Mouse (Mus musculus) stomach, embryonic 14.5 days (tissue): ENCODE measurements around the gene Ccdc121. TPM values are rescaled to one million over a fixed set of nuclear protein-coding genes. Genes with fewer than 3 reads are reported as not detected.

Source experiments
- ATAC-seq: fragments of 200-750 bp; cut with Nextera tagmentation; 2 replicates; pipeline ENCODE4 v1.8.0; 2017; ENCODE audit warnings: low read depth, moderate TSS enrichment; ENCODE audit not compliant: insufficient number of reproducible peaks, insufficient read depth, low FRiP score
- H3K27ac ChIP-seq: fragments of 300-500 bp; sonication (generic); 2 replicates; pipeline ENCODE4 v1.5.1; 2014; ENCODE audit warnings: mild to moderate bottlenecking, low read length, moderate library complexity, mixed read lengths
- H3K27me3 ChIP-seq: fragments of 300-500 bp; sonication (generic); 2 replicates; pipeline ENCODE4 v1.6.1; 2014; ENCODE audit warnings: low read length, control low read depth, mixed read lengths; ENCODE audit not compliant: control insufficient read depth, insufficient read depth
- H3K36me3 ChIP-seq: fragments of 300-500 bp; sonication (generic); 2 replicates; pipeline ENCODE4 v1.6.1; 2014; ENCODE audit warnings: mild to moderate bottlenecking, control low read depth, low read length, moderate library complexity, mixed read lengths; ENCODE audit not compliant: control insufficient read depth, insufficient read depth
- H3K4me1 ChIP-seq: fragments of 300-500 bp; sonication (generic); 2 replicates; pipeline ENCODE4 v1.6.1; 2014; ENCODE audit warnings: low read length, control low read depth, mixed read lengths; ENCODE audit not compliant: control insufficient read depth, insufficient read depth
- H3K4me2 ChIP-seq: fragments of 300-500 bp; sonication (generic); replicated peaks from 2 replicates; pipeline ENCODE4 v1.6.1; 2014; ENCODE audit warnings: low read depth, low read length, control low read depth
- H3K4me3 ChIP-seq: fragments of 300-500 bp; sonication (generic); 2 replicates; pipeline ENCODE4 v1.5.1; 2014; ENCODE audit warnings: low read depth, low read length, control low read depth
- H3K9ac ChIP-seq: fragments of 300-500 bp; sonication (generic); replicated peaks from 2 replicates; pipeline ENCODE4 v1.6.1; 2014; ENCODE audit warnings: low read depth, mild to moderate bottlenecking, control low read depth, low read length, moderate library complexity, mixed read lengths
- H3K9me3 ChIP-seq: fragments of 300-500 bp; sonication (generic); 2 replicates; pipeline ENCODE4 v1.6.1; 2016; ENCODE audit warnings: low read depth, low read length, control low read depth; ENCODE audit not compliant: control insufficient read depth
- WGBS: fragments of 180-500 bp; shearing (Covaris S2); extraction: QIAGEN DNeasy Blood & Tissue Kit; methylation state at CpG from one replicate; pipeline ENCODE4 v1.1.7; 2014; 5-methylcytosine and 5-hydroxymethylcytosine counted together
- polyA plus RNA-seq: library from polyadenylated mRNA; unstranded; fragments of >200 nt; fragmentation: Nextera tagmentation; extraction: Ambion mirVana; gene quantifications from 2 replicates; pipeline ENCODE4 v1.2.1, GENCODE M21; 2014

Ccdc121 gene
- polyA plus RNA-seq, 1 experiment from 2014 or later, result not detected

GRCm38 (mm10) chr1:181476557-181476956, 34.7 kb downstream of the Ccdc121 start:
- no peaks in the 10 kb centered on the region for H3K4me1 ChIP-seq
- no peaks in the 10 kb centered on the region for H3K36me3 ChIP-seq
- H3K4me3 ChIP-seq, result no peak overlapping the region
- WGBS, result 53% methylated on average over 6 of the region's 6 CpGs
- no peak for ATAC-seq
- H3K27me3 ChIP-seq, result no peaks in the 10 kb centered on the region
- no peak overlapping the region for H3K9ac ChIP-seq
- no peak overlapping the region for H3K27ac ChIP-seq
- H3K4me2 ChIP-seq, result no peak overlapping the region
- no peaks in the 10 kb centered on the region; the same call in 1 of the 2 replicates for H3K9me3 ChIP-seq

DNA sequence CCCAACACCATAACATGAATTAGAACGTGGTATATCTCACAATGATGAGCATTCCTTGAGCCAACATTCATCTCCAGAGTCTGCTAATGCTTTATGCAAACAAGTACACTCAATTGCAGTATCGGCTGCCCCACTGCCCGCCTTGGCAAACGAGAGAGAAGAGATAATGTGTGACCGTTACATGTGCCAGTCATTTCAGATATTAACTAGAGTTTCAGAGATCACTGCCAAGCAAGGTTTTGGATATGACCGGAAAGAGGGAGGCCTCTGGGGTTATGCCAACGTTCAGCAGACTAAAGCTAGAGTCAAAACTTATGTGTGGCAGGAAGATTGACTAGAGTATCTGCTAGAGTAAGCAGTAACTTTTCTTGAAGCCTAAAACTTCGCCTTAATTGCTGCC, 35.1 kb downstream of the Ccdc121 start:
- peaks cover 4% of the 10 kb centered on the region; the same call in 1 of the 2 replicates for H3K9me3 ChIP-seq
- H3K4me1 ChIP-seq, result no peaks in the 10 kb centered on the region
- no peaks in the 10 kb centered on the region for H3K27me3 ChIP-seq
- H3K4me2 ChIP-seq, result no peak overlapping the region
- no peak for ATAC-seq
- no peak overlapping the region for H3K4me3 ChIP-seq
- no peak overlapping the region for H3K9ac ChIP-seq
- 60% methylated on average over 8 of the region's 8 CpGs for WGBS
- no peak overlapping the region for H3K27ac ChIP-seq
- no peaks in the 10 kb centered on the region for H3K36me3 ChIP-seq

DNA sequence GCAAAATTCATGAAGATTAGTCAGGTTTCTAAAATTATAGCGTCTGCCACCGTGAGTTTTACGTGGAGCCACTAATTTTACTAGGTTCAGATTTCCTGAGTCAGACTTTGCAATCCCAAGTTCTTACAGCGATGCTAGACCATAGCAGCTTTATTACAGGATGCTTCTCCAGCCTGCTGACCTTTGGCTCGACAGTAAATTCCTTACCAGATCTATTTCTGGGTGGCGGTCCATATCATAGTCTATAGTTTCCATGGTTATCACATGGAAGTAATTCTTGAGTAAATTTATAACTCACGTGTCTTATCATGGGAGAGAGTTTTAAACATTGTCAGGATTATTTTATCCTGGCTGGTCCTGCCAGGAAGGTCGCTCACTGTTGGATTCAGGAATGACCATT, 41.8 kb downstream of the Ccdc121 start:
- Histone ChIP-seq H3K9me3 (peaks cover 4% of the 10 kb centered on the region; the same call in 1 of the 2 replicates), H3K27ac (no peak overlapping the region), H3K4me1 (peaks cover 6% of the 10 kb centered on the region; the same call in 1 of the 2 replicates), H3K36me3 (no peaks in the 10 kb centered on the region), H3K4me2 (no peak overlapping the region), H3K9ac (no peak overlapping the region), H3K27me3 (no peaks in the 10 kb centered on the region), H3K4me3 (no peak overlapping the region)
- no peak for ATAC-seq
- WGBS, result 70% methylated on average over 8 of the region's 8 CpGs

DNA sequence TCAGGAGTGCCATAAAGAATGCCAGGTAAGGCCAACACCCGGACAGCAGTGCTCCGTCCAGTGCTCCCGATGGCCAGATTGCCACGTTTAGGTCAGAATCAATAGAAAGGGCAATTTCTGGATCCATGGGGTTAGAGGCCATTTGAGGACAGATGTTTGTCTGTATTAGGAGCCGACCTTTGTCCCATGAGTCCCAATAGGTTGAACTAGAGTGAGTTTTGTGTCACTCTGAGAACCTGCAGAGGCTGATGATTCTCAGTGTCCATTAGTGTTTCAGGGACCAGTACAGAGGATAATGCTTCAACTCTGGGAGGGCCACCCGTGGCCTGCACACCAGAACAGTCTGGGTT, 44.0 kb downstream of the Ccdc121 start:
- Histone ChIP-seq H3K36me3 (no peaks in the 10 kb centered on the region), H3K4me2 (no peak overlapping the region), H3K27me3 (no peaks in the 10 kb centered on the region), H3K4me3 (no peak overlapping the region), H3K4me1 (peaks cover 6% of the 10 kb centered on the region; the same call in 1 of the 2 replicates), H3K9me3 (peaks cover 4% of the 10 kb centered on the region; the same call in 1 of the 2 replicates), H3K9ac (no peak overlapping the region), H3K27ac (no peak overlapping the region)
- 86% methylated on average over 6 of the region's 6 CpGs for WGBS
- no peak for ATAC-seq

GRCm38 (mm10) chr1:181466601-181467320, 44.5 kb downstream of the Ccdc121 start:
- Histone ChIP-seq H3K4me2 (no peak overlapping the region), H3K27ac (no peak overlapping the region), H3K9me3 (peaks cover 4% of the 10 kb centered on the region; the same call in 1 of the 2 replicates), H3K4me3 (no peak overlapping the region), H3K4me1 (peaks cover 12% of the 10 kb centered on the region; the same call in 1 of the 2 replicates), H3K9ac (no peak overlapping the region), H3K36me3 (no peaks in the 10 kb centered on the region), H3K27me3 (no peaks in the 10 kb centered on the region)
- ATAC-seq, result no peak
- 57% methylated on average over 17 of the region's 17 CpGs for WGBS

DNA sequence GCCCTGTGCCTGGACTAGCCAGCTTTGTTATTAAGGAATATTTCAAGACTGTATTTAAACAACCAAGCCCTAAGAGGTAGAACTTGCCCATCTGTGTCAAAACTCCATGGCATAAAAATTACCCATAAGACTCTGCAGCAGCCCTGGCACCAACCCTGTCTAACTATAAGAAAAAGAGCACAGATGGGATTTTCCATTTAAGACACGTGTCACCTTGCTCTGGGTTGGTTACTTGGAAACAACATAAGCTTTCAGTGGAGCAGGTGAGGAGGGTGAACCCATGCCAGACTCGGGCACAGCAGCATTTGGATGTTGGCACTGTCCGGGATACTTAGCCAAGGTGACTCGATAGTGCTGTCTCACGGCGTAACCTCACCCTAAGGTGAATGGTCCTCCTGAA, 45.2 kb downstream of the Ccdc121 start:
- Histone ChIP-seq H3K4me1 (peaks cover 13% of the 10 kb centered on the region; the same call in 1 of the 2 replicates), H3K9me3 (no peaks in the 10 kb centered on the region; the same call in 1 of the 2 replicates), H3K36me3 (no peaks in the 10 kb centered on the region), H3K27ac (no peak overlapping the region), H3K9ac (no peak overlapping the region), H3K4me2 (no peak overlapping the region), H3K27me3 (no peaks in the 10 kb centered on the region), H3K4me3 (no peak overlapping the region)
- ATAC-seq, result no peak
- WGBS, result 82% methylated on average over 6 of the region's 6 CpGs

GRCm38 (mm10) chr1:181465027-181465426, 46.2 kb downstream of the Ccdc121 start:
- no peaks in the 10 kb centered on the region for H3K9me3 ChIP-seq
- H3K36me3 ChIP-seq, result no peaks in the 10 kb centered on the region
- H3K9ac ChIP-seq, result no peak overlapping the region
- H3K27me3 ChIP-seq, result no peaks in the 10 kb centered on the region
- H3K4me2 ChIP-seq, result no peak overlapping the region
- ATAC-seq, result no peak
- H3K4me3 ChIP-seq, result no peak overlapping the region
- 42% methylated on average over 5 of the region's 5 CpGs for WGBS
- no peak overlapping the region for H3K27ac ChIP-seq
- peaks cover 13% of the 10 kb centered on the region; the same call in 1 of the 2 replicates for H3K4me1 ChIP-seq

DNA sequence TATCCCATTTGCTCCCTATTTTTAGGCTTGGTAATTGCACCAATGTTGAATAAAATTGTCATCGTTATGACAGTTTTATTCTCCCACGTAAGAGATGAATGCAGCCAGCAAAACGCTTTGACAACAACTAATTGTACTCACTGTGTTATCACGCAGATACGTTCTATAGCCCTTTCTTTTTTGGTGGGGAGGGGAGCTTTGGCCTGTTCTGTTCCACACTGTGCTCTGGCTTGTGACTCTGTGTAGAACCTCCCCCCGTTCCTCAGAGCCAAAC, 48.4 kb downstream of the Ccdc121 start:
- H3K4me3 ChIP-seq, result no peak overlapping the region
- no peaks in the 10 kb centered on the region for H3K9me3 ChIP-seq
- no peak overlapping the region for H3K9ac ChIP-seq
- ATAC-seq, result no peak
- H3K27ac ChIP-seq, result no peak overlapping the region
- H3K4me1 ChIP-seq, result peaks cover 13% of the 10 kb centered on the region; the same call in 1 of the 2 replicates
- no peak overlapping the region for H3K4me2 ChIP-seq
- H3K27me3 ChIP-seq, result no peaks in the 10 kb centered on the region
- no peaks in the 10 kb centered on the region for H3K36me3 ChIP-seq
- WGBS, result 74% methylated on average over 6 of the region's 6 CpGs
